Mouse (Mus musculus): ENCODE data around the gene E2f6.

E2f6 gene

GRCm38 (mm10) chr12:16800959-16801315 is 9.8 kb upstream of the E2f6 start:
- DNase-seq = no peak

GRCm38 (mm10) chr12:16803237-16803955 is 7.4 kb upstream of the E2f6 start:
- peak in 1 of 2 experiments; percentile 14 for DNase-seq

DNA sequence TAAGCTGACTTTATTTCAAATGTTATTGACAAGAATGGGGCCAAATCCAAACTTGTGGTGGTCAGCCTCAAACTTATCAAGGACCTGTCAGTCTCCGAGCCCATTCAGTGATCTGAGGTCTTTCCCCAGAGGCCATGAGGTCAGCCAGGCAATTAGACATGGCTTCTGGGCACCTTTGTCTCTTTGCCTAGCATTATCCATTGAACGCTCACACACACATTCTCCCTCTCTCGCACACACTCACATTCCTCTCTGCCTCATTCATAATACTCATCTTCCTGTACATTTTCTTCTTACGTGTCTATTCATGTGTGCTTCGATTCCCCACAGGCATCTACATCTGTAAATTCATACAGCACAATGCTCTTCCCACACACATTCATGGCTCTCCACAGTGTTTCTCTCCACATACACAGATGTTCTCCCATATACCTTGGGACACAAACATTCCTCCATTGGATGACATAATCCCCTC is 6.8 kb upstream of the E2f6 start:
- DNase-seq = no peak

- DNase-seq = peak; percentile 88 to 90
These were observed 5.3 kb upstream of the E2f6 start for GRCm38 (mm10) chr12:16805511-16805910.

DNA sequence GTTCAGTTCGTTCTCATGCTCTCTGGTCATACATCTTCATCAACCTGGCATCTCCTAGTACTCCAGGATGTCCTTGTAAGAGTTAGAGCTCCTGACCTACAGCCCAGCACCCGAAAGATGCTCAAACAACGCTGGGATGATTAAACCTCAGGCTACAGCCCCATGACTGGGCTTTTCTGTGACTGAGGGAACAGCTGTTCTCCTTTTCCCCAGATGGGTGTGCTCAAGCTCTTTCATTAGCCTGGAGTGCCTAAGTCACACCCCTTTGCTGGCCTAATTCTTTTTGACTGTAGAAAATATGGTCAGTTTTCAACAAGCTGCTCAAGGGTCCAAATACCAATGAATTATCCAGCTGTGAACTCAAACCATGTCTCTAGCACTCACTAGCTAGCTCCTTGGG is 2.7 kb upstream of the E2f6 start:
- DNase-seq = peak; percentile 60 to 65

GRCm38 (mm10) chr12:16811477-16811876 is 714 bp downstream of the E2f6 start:
- DNase-seq = no peak

GRCm38 (mm10) chr12:16817147-16817546 is 6.4 kb downstream of the E2f6 start:
- no peak for DNase-seq

DNA sequence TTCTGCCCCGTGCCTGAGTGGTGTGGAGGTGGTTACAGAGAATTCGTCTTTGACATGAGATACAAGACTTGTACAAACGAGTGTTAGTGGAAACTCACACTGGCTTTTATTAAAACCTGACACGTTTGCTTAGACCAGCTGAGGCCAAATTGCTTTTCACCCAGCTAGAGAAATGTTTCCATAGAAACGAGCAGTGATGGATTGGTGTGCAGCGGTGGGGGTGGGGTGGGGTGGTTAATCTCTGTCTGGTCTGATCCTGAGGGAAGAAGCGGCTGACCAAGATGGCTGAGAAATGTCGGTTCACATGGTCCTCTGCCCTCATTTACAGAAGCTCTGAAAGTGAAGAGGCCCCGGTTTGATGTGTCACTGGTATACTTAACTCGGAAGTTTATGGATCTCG is 7.8 kb downstream of the E2f6 start:
- DNase-seq = no peak

- DNase-seq = no peak
These were observed 10.0 kb downstream of the E2f6 start for GRCm38 (mm10) chr12:16820761-16821160.

GRCm38 (mm10) chr12:16822181-16822734 is 11.5 kb downstream of the E2f6 start:
- DNase-seq = no peak

DNA sequence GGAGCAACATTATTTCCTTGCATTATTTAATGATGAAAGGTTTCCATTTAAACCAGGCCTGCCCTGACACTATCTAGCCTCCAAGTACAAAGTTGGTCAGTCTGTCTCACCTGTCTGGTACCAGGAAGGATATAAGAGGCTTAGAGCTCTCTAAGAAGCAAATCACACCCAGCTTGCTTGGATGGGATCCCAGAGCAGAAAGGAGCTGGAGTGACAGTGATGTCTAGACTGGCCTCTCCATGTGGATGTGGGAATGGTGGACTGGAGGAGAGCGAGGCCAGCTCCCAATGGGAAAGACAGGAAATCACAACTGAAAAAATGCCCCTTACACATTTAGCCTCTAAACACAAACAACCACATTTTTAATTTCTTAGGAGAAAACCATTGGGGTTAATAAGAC is 12.9 kb downstream of the E2f6 start:
- no peak for DNase-seq

GRCm38 (mm10) chr12:16828505-16828904 is 17.7 kb downstream of the E2f6 start:
- DNase-seq = peak; percentile 62 to 70

DNA sequence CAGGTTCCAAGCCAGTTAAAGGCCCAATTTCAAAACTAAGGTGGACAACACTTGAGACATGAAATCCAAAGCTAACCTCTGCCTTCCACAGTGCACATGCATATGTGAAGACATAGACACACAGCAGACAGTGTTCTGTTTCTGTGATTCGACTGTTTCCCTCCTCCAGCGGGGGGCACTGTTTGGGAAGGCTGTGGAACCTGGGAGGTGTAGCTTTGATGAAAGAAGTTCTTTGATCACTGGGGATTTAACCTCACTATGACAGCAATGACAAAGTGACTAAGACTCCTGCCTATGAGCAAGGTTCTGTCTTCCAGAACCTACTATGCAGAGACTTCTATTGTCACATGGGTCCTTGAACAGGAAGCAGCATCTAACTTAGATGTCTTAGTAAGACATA is 19.0 kb downstream of the E2f6 start:
- peak in 1 of 2 experiments; percentile 15 for DNase-seq

- DNase-seq = peak in 1 of 2 experiments; percentile 30
These were observed 20.3 kb downstream of the E2f6 start for GRCm38 (mm10) chr12:16831071-16831470.

GRCm38 (mm10) chr12:16834701-16835100 is 23.9 kb downstream of the E2f6 start:
- DNase-seq = peak in 1 of 2 experiments; percentile 14

GRCm38 (mm10) chr12:16836188-16836587 is 25.4 kb downstream of the E2f6 start:
- DNase-seq = peak; percentile 41 to 60

DNA sequence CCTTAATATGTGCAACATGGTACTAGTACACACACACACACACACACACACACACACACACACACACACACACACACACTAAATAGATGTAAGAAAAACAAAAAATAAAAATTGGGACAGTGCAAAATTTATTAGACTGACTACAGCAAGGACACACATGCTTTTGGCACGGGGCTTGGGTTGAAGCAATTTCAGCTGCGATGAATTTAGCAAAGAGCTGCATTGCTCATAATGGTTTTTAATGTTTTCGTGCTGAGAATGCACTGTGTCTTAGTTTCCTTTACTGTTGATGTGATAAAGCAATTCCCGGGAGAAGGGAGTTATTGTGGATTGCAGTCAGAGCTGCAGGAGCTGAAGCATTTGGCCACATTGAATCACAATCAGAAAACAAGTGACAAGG is 27.0 kb downstream of the E2f6 start:
- DNase-seq = peak; percentile 28 to 51

DNA sequence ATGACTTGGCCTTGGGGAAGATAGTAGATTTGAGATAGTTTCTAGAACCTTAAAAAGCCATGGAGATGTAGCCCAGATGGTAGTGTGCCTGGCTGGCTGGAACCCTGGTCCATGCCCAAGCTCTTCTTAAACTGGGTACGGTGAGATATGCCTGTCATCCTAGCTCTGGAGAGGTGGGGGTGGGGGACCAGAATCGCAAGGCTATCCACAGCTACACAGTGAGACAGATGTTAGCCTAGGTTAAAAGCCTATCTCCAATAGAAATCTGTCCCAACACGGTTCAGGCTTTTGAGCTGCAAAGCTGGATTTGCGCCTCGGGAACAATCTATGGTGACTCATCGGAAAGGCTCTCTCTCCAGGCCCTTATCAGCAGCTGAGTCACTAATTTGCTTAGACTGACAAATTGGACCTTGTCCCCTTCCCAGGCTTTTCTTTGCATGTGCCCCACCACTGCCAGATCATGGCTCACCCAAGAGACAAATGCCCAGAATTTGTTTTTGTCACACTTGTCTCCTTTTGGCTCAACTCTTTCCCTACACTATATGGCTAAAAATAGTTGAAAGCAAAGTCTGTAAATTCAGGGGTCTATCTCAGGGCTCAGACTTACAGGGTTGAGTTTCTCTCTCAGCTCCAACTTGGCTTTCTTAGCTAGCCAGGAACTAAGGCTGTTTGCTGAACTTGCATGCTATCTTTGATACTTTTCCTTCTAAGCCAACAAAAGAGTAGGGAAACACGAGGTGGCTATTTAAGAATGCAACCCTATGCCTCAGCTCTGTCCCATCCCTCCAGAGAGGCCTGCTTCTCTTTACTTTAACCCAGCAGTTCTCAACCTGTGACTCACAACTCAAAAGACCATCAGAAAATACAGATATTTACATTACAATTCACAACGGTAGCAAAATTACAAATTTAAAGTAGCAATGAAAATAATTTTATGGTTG is 30.3 kb downstream of the E2f6 start:
- no peak for DNase-seq

DNA sequence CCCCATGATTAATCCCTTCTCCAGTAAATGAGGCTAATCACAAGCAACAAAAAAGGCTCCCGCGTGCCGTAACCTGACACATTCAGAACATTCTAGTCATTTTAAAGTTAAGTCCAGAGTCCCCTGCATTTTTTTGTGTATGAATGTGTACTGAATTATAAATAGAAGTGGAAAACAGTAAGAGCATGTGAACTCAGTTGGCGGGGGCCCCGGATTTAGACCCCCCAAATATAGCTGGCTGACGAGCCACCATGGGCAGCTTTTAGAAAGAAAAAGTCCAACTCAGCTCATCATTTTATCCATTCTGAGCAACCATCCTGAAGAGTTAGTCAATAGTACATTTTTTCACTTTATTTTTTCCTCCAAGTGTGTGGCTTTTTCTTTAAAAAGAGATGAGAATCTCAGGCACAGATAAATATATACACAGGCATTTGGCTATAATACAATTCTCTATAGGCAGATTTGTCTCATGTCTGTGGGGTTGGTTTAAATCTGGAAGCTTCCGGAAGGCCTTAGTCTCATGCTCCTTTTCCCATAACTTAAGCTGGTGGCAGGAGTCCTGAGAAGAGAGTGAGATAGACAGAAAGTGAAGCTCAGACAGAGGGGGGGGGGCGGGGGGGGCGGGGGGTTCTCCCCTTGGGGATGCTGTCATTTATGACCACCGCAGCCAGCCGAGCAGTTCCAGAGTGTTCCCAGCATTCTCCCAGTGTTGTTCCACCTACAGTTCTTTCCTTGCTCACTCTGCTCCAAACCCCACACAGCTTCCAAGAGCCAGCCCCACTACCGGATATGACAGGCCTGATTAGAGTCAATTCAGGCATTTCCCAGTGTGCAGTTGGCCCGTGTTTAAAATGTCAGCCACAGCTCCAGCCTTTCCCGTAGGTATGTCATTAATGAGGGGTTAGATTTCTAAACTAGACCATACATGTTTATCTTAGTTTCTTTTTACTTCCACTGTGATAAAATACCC is 34.1 kb downstream of the E2f6 start:
- DNase-seq = peak; percentile 33 to 53

GRCm38 (mm10) chr12:16847204-16847792 is 36.5 kb downstream of the E2f6 start:
- DNase-seq = no peak

GRCm38 (mm10) chr12:16848501-16848900 is 37.7 kb downstream of the E2f6 start:
- no peak for DNase-seq

DNA sequence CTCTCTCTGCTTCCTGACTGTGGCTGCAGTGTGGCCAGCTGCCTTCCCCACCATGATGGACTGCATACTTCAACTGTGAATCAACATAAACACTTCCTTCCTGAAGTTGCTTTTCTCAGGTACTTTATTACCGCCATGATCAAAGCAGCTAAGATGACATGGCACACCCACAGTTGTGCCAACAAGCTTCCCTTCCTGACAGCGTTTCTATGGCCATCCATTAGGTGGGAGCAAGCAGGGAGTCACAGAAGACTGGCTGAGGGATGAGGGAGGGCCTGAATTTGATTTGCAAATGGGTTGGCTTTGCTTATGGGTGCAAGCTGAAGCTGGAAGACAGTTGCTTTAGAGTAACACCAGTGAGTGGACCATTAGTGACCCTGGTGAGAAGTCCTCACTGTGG is 39.1 kb downstream of the E2f6 start:
- no peak for DNase-seq
